Mouse (Mus musculus) stomach, postnatal 0 days (tissue): ENCODE data around the gene E130308A19Rik.

ENCODE experiments used
- CTCF ChIP-seq: IDR thresholded peaks from 2 replicates; pipeline ENCODE4 v1.5.1; 2016; ENCODE audit warnings: antibody characterized with exemption, low read depth, mild to moderate bottlenecking, moderate library complexity
- EP300 ChIP-seq: optimal IDR thresholded peaks from 2 replicates; pipeline ENCODE3; 2016; ENCODE audit warnings: antibody characterized with exemption

GRCm38 (mm10) chr4:59684306-59684705, 58.3 kb downstream of the E130308A19Rik start:
- TF ChIP-seq EP300 (no peak), CTCF (no peak)
